Mouse (Mus musculus) kidney, postnatal 25 days (tissue): ENCODE measurements around the gene Twistnb.

Experiments used
- DNase-seq, 2 experiments: peaks; one replicate each; pipeline ENCODE4 v3.0.0; 2021; ENCODE audit warnings: mixed read lengths in 2 of 2

The Twistnb gene

GRCm38 (mm10) chr12:33429387-33430160 lies at the start of gene Twistnb:
Gene Twistnb, plus strand, starts transcription at chr12:33429635.
- DNase-seq = peak; percentile 98 to 100

GRCm38 (mm10) chr12:33388842-33389241 lies 40.6 kb upstream of the Twistnb start:
- peak; percentile 62 to 76 for DNase-seq

- DNase-seq = no peak
Measured at GRCm38 (mm10) chr12:33390844-33391560, 38.4 kb upstream of the Twistnb start.

GRCm38 (mm10) chr12:33394804-33395623 lies 34.4 kb upstream of the Twistnb start, which contains the start of gene Efcab10:
Gene Efcab10, plus strand, starts transcription at chr12:33394854.
- DNase-seq = peak; percentile 27 to 59

GRCm38 (mm10) chr12:33403265-33403693 lies 26.2 kb upstream of the Twistnb start:
- no peak for DNase-seq

- no peak for DNase-seq
Measured at GRCm38 (mm10) chr12:33404996-33405395, 24.4 kb upstream of the Twistnb start.

- no peak for DNase-seq
Measured at GRCm38 (mm10) chr12:33405398-33406026, 23.9 kb upstream of the Twistnb start.

GRCm38 (mm10) chr12:33411580-33412151 lies 17.8 kb upstream of the Twistnb start:
- no peak for DNase-seq

- DNase-seq = peak in 1 of 2 experiments; percentile 61
Measured at GRCm38 (mm10) chr12:33424329-33424728, 5.1 kb upstream of the Twistnb start.

GRCm38 (mm10) chr12:33427293-33427692 lies 2.1 kb upstream of the Twistnb start:
- DNase-seq = no peak

- no peak for DNase-seq
Measured at GRCm38 (mm10) chr12:33427726-33428125, 1.7 kb upstream of the Twistnb start.

- no peak for DNase-seq
Measured at GRCm38 (mm10) chr12:33433812-33434211, 4.4 kb downstream of the Twistnb start.

- DNase-seq = no peak
Measured at GRCm38 (mm10) chr12:33434758-33435157, 5.3 kb downstream of the Twistnb start.

GRCm38 (mm10) chr12:33455418-33455817 lies 26.0 kb downstream of the Twistnb start:
- DNase-seq = no peak

GRCm38 (mm10) chr12:33456242-33456641 lies 26.8 kb downstream of the Twistnb start:
- DNase-seq = peak; percentile 40 to 51

GRCm38 (mm10) chr12:33480975-33481374 lies 51.5 kb downstream of the Twistnb start:
- DNase-seq = no peak

GRCm38 (mm10) chr12:33482931-33483330 lies 53.5 kb downstream of the Twistnb start:
- DNase-seq = no peak
